Mouse (Mus musculus): ENCODE data around the gene C130073F10Rik.
"Not testable (repeated sequence)": the region's sequence is repeated elsewhere in the genome, so short reads cannot be mapped to it uniquely, and the experiment has no call there.

The C130073F10Rik gene

GRCm38 (mm10) chr4:101893656-101894420 is at the start of gene C130073F10Rik:
Gene C130073F10Rik, minus strand, starts transcription at chr4:101893789.
- no peak for DNase-seq (ENCODE audit: low spot score in 2 of 2)

- not testable (repeated sequence) for DNase-seq (ENCODE audit: low spot score in 2 of 2)
These were observed 46.5 kb upstream of the C130073F10Rik start, which contains the start of gene Gm12794 for GRCm38 (mm10) chr4:101940107-101940506. Gene Gm12794, plus strand, starts transcription at chr4:101940407.

- DNase-seq (ENCODE audit: low spot score in 2 of 2), result not testable (repeated sequence)
These were observed 15.2 kb upstream of the C130073F10Rik start, which contains the start of gene Gm12800 for GRCm38 (mm10) chr4:101908821-101909220. Gene Gm12800, plus strand, starts transcription at chr4:101909121.

GRCm38 (mm10) chr4:101889377-101889776 is 4.2 kb downstream of the C130073F10Rik start:
- DNase-seq (ENCODE audit: low spot score in 2 of 2), result no peak

GRCm38 (mm10) chr4:101883641-101884040 is 9.9 kb downstream of the C130073F10Rik start:
- DNase-seq (ENCODE audit: low spot score in 2 of 2), result no peak

GRCm38 (mm10) chr4:101875687-101876086 is 17.9 kb downstream of the C130073F10Rik start:
- DNase-seq (ENCODE audit: low spot score in 2 of 2), result not testable (repeated sequence)

GRCm38 (mm10) chr4:101872031-101872430 is 21.6 kb downstream of the C130073F10Rik start:
- not testable (repeated sequence) for DNase-seq (ENCODE audit: low spot score in 2 of 2)

GRCm38 (mm10) chr4:101862289-101862688 is 31.3 kb downstream of the C130073F10Rik start:
- no peak for DNase-seq (ENCODE audit: low spot score in 2 of 2)

GRCm38 (mm10) chr4:101860873-101861272 is 32.7 kb downstream of the C130073F10Rik start:
- DNase-seq (ENCODE audit: low spot score in 2 of 2), result peak in 1 of 2 experiments; percentile 9

- DNase-seq (ENCODE audit: low spot score in 2 of 2), result no peak
These were observed 42.7 kb downstream of the C130073F10Rik start for GRCm38 (mm10) chr4:101850908-101851307.

- not testable (repeated sequence) for DNase-seq (ENCODE audit: low spot score in 2 of 2)
These were observed 49.7 kb downstream of the C130073F10Rik start, which contains the start of gene B020004J07Rik for GRCm38 (mm10) chr4:101843923-101844322. Gene B020004J07Rik, minus strand, starts transcription at chr4:101844023.
